Mouse (Mus musculus): Measurements from ENCODE around the gene Myo3b.

Gene Myo3b

DNA sequence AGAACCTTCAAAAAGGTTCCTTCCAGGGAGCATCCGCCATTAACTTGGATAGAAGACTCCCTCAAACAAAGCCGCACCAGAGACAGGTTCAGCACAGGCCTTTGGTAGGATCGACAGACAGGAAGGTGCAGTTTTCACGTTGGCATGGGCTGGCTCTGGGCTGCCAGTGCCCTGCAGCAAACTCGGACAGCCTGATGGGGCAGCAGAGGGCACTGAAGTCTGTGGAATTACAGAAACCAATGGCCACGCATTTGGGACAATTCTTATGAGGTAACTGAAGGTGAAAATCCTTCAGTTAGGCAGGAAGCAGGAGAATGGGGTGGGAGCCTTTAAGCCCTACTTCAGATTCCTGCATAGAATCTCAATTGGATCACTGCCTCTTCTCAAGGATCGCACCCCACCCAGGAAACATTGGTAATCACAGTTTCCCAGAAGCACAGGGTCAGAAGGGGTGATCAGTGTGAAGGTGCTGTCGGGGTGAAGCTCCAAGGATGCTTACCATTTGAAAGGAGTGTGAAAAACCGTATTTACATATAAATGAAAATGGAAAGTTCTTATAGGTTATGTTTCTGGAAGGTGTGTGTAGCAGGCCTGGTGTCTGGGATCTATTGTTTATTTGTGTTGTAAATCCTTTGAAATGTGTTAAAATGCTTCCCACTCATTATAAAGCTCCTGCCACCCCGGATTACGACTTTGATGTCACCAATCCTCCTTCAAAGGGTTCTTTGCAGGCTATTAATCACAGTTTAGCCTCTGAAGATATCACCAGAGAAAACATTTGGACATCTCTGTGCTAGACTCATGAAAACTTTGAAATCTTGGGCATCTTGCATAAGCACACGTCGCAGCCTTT lies 239.7 kb downstream of the Myo3b start:
- no peak for DNase-seq (ENCODE audit: low read depth, low spot score)

DNA sequence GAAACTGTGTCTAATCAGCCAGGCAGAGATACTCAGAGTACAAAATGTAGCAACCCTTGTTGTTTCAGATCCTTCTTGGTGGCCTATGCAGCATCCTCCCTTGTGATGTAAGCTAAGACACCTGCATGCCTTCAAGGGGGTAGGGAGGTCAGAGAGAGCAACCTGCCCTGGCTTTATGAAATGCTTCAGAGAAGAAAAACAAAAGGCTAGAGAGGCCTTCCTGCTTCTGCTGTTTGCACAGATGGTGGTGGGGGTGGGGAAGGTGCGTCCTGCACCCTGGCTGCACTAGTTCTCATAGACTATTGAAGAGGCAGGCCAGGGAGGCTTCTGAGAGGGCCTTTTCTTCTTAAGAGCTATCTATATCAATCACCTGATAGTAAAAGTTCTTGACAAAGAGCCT lies 245.2 kb downstream of the Myo3b start:
- DNase-seq (ENCODE audit: low read depth, low spot score) = no peak

GRCm38 (mm10) chr2:70291063-70291462 lies 252.1 kb downstream of the Myo3b start:
- DNase-seq (ENCODE audit: low read depth, low spot score) = no peak

DNA sequence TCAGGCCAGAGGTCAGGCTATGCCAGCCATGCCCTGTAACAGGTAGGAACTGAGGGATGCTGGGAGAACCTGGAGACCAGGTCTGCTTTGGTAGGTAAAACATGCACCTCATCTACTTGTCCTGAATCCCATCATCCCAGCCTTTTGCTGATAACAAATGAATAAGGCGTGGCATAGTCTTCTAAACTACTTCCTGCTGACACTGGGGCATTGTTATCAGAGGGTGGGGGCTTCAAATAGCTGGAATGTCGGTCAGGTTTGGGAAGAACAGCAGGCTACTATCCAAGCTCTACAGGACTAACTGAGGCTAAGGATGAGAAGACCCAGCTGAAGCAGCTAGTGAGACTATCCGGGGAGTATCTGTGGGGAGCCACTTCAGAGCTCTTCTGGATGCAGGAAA lies 253.8 kb downstream of the Myo3b start:
- no peak for DNase-seq (ENCODE audit: low read depth, low spot score)

GRCm38 (mm10) chr2:70302905-70303304 lies 264.0 kb downstream of the Myo3b start:
- no peak for DNase-seq (ENCODE audit: low read depth, low spot score)

DNA sequence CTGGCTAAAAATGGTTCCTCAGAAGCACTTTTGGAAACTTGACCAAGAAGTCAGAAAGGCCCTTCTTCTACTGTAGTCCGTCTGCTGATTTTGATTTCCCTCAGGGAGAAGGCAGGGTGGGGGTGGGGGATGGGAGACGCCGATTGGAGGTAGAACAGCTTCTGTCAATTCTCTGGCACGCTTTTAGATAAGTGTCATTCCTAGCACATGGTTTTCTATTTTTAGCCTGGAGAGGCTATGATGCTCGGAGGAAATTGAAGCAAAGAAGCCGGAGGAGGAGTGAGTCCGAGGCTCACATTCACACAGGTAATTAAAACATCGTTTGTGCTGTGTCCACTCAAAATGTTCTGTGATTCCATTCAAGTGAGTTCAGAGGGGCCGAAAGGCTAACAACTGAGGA lies 276.2 kb downstream of the Myo3b start:
- DNase-seq (ENCODE audit: low read depth, low spot score) = no peak

- no peak for DNase-seq (ENCODE audit: low read depth, low spot score)
Observed at GRCm38 (mm10) chr2:70315734-70316133, 276.8 kb downstream of the Myo3b start.

- no peak for DNase-seq (ENCODE audit: low read depth, low spot score)
Observed at GRCm38 (mm10) chr2:70317850-70318249, 278.9 kb downstream of the Myo3b start.

DNA sequence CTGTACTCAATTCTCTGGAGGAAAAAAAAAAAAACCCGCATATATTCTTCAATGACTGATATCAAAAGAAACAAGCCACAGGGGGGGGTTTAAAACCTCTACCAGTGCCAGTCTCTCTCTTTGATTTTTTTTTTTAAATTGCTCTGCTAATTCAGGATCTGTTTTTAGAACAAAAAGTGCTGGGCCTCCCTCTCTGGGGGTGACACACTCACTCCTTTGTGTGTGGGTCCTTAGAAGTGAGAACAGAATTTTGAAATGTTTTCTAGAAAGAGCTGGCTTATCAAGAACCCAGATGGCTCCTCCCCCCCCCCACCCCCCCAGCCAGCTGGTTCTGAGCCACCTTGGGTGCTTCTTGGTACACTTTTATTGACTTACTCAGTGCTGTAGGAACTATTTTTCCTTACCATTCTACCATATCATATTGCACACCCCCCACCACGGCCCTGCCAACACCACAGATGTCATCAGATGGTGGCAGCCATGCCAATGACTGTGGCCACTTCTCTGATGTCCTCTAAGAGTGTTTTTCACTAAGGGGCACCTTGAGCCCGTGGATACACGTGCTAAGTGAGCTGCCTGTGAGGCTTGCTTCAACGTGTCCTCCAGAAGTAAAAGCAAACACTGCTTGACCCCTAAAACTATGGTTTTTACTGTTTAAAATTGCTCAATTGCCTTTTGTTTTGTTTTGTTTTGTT lies 280.1 kb downstream of the Myo3b start:
- no peak for DNase-seq (ENCODE audit: low read depth, low spot score)

- DNase-seq (ENCODE audit: low read depth, low spot score) = no peak
Observed at GRCm38 (mm10) chr2:70322767-70323166, 283.8 kb downstream of the Myo3b start.

- no peak for DNase-seq (ENCODE audit: low read depth, low spot score)
Observed at GRCm38 (mm10) chr2:70327602-70328001, 288.7 kb downstream of the Myo3b start.

DNA sequence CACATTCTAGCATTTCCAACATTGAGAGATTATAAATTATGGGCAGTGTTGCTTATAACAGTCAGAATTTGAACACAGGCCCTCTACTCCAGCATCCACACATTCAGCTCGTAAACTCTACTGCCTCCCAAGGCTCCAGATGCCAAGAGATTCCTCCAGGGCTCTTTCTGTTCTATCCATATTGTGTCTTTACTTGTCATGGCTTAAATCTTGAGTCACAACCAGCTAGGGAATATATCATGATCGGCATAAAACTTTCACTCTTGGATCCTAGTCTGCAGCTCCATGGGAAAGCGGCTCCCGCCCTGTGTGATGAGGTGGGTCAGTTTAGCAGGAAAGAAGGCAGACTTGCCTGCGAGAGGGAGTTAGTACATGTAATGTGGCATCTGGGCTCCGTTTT lies 294.0 kb downstream of the Myo3b start:
- no peak for DNase-seq (ENCODE audit: low read depth, low spot score)

- DNase-seq (ENCODE audit: low read depth, low spot score) = no peak
Observed at GRCm38 (mm10) chr2:70333553-70333952, 294.6 kb downstream of the Myo3b start.

DNA sequence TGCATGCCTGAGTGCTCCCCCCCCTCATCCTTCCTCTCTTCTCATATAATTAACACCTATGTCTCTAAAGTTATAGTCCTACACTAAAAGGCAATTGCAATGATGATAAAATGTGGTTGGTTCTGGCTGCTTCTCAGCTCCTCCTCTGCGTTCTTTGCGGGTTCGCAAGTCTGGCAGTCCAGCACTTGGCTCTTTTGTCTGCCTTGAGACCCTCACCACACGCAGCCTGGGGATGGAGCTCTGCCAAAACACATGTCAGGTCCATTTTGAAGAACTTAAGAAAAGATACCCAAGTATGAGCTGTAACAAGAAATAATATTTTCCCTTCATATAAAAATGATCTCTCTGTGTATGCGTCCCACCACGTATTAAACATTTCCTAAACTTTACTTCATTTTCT lies 297.6 kb downstream of the Myo3b start:
- DNase-seq (ENCODE audit: low read depth, low spot score) = no peak

DNA sequence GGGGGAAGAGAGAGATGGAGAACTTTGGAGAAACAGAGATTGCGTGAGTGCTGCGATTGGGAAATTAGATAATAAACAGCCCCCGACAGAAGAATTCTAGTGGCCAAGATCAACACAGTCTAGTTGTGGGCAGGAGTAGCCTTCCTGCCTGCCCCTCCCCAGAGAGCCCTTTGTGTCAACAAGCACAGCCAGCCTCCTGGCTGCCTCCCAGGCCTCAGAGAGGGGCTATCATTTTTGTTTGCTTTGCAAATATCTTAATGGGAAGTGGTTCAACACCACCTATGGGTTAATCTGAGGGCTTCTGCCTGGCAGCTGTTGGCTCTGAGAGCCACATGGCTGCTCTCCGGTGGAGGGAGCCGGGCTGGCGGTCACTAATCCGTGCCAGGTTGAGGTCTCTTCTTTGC lies 298.3 kb downstream of the Myo3b start:
- no peak for DNase-seq (ENCODE audit: low read depth, low spot score)

- no peak for DNase-seq (ENCODE audit: low read depth, low spot score)
Observed at GRCm38 (mm10) chr2:70337869-70338268, 298.9 kb downstream of the Myo3b start.

DNA sequence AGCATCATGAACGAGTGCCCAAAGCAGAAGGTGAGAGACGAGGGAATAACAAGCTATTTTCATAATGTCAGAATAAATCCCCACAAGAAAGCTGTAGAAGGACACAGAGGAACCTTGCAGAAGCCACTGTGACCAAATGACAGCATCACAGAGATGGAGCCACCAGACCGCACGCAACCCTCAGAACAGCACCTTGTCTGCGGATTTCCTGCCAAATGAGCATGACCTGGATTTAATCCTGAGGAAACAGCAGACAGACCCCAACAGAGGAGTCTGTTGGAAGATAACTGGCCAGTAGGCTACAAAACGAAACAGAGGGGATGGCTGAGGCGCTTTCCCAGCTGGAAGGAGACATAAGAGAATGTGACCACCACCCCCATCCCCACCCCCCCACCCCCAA lies 300.1 kb downstream of the Myo3b start:
- no peak for DNase-seq (ENCODE audit: low read depth, low spot score)

DNA sequence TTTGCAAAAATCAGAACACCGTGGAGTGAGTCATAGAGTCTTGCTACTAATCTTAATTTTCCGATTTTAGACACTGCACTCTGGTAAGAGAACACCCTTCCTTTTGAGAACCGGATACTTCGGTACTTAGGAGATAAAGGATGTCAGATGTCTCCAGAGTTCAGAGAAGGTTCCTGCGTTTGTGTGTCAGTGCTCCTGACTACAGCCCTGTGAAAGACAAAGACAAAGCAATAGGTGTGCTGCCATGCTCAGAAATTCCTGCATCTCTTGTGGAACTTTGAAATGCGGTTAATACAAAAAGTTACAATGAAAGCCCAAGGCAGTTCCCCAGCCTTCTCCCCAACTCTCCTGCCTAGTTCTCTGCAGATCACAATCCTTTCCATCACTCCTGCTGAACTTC lies 300.6 kb downstream of the Myo3b start:
- no peak for DNase-seq (ENCODE audit: low read depth, low spot score)

GRCm38 (mm10) chr2:70340224-70340623 lies 301.3 kb downstream of the Myo3b start:
- DNase-seq (ENCODE audit: low read depth, low spot score) = no peak

DNA sequence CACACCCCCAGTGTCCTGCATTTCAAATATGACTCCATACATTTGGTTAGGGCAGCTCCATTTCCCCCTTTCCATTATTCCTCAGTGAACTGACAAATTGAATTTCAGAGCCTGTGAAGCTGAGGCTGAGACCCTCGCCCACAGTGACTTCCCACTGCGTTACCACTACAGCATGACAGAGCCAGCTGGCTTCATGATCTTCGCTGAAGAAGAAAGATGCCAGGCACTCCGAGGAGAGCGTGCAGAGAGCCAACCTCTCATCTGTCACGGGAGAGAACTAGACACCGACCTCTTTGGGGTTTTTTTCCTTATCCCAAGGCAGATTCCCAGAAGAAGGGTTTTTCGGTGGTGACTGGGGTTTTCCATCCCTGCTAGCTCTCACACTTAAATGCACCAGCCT lies 306.2 kb downstream of the Myo3b start:
- no peak for DNase-seq (ENCODE audit: low read depth, low spot score)

DNA sequence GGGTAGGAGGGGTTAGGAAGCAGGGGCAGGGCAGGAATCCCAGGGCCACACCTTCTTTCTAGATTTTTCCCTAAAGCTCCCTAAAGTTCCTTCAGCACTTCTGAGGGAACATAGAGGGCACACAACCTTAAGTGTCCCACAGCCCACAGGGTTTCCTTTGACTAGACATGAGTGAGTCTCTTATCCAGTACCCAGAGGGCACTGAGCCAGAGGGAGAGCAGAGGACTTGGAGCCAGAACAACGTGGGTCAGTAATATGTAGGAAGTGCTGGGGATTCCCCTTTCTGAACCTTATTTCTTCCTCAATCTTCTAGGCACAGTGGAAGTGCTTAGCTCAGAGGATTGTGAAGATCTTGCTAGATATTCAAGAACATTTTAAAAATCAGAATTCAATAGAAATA lies 308.6 kb downstream of the Myo3b start:
- DNase-seq (ENCODE audit: low read depth, low spot score) = no peak

DNA sequence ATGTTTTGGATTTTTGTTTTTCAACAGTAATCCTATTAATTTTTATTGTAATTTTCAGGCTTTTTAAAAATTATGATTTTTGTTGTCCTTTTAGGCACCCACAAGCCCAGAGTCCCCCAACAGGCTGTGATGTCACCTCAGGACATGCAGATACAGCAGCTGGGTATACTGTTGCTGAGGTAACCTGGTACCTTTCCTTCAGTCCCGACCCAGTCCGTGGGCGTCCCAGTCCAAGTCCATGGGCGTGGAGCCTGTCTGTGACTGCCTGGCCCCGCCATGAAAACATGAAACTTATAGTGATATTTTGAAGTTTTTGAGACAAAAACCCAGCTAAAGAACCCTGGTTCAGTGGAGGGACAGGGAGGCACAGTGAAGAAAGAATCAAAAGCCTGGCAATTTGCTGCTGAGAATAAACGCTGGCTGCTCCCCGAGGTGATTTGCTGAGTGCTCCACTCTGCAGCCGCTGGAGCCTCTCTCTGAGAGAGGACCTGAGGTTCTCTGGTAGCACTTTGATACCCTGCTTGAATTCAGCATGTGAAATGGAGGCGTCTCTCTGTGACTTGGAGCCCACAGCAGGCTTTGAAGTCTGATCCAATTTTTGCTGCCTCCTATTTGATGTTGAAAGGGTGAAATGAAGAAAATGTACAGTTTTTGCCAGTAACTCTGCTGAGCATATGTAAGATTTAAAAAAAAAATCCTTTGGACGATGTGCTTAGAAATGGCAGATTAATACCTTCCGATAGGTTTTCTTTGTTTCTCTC lies 310.0 kb downstream of the Myo3b start:
- DNase-seq (ENCODE audit: low read depth, low spot score) = no peak

All from forelimb bud, embryonic 11.5 days (tissue).